Mouse (Mus musculus) midbrain, embryonic 12.5 days (tissue): ENCODE results near the gene Efna3. TPM values are rescaled to one million over a fixed set of nuclear protein-coding genes. Genes with fewer than 3 reads are reported as not detected.

Experiments used
- ATAC-seq: fragments of 200-750 bp; cut with Nextera tagmentation; 2 replicates; pipeline ENCODE4 v1.8.0; 2017; ENCODE audit warnings: low read depth, moderate TSS enrichment, moderate library complexity; ENCODE audit not compliant: low FRiP score
- H3K27ac ChIP-seq: fragments of 300-500 bp; sonication (generic); replicated peaks from 2 replicates; pipeline ENCODE4 v1.5.1; 2016; ENCODE audit warnings: mild to moderate bottlenecking
- H3K27me3 ChIP-seq: fragments of 300-500 bp; sonication (generic); 2 replicates; pipeline ENCODE4 v1.6.1; 2016; ENCODE audit warnings: mild to moderate bottlenecking
- H3K36me3 ChIP-seq: fragments of 300-500 bp; sonication (generic); 2 replicates; pipeline ENCODE4 v1.6.1; 2016
- H3K4me1 ChIP-seq: fragments of 300-500 bp; sonication (generic); 2 replicates; pipeline ENCODE4 v1.6.1; 2016
- H3K4me2 ChIP-seq: fragments of 300-500 bp; sonication (generic); replicated peaks from 2 replicates; pipeline ENCODE4 v1.6.1; 2016; ENCODE audit warnings: mild to moderate bottlenecking, moderate library complexity
- H3K4me3 ChIP-seq: fragments of 300-500 bp; sonication (generic); 2 replicates; pipeline ENCODE4 v1.5.1; 2016; ENCODE audit warnings: mild to moderate bottlenecking
- H3K9ac ChIP-seq: fragments of 300-500 bp; sonication (generic); replicated peaks from 2 replicates; pipeline ENCODE4 v1.6.1; 2016; ENCODE audit warnings: mild to moderate bottlenecking, moderate library complexity
- H3K9me3 ChIP-seq: fragments of 300-500 bp; sonication (generic); 2 replicates; pipeline ENCODE4 v1.6.1; 2016; ENCODE audit warnings: mild to moderate bottlenecking
- WGBS: fragments of 180-500 bp; shearing (Covaris S2); methylation state at CpG from one replicate; pipeline ENCODE4 v1.1.7; 2016; 5-methylcytosine and 5-hydroxymethylcytosine counted together
- polyA plus RNA-seq: library from polyadenylated mRNA; unstranded; fragments of >200 nt; fragmentation: Nextera tagmentation; extraction: Ambion mirVana; gene quantifications from 2 replicates; pipeline ENCODE4 v1.2.1, GENCODE M21; 2016

The Efna3 gene
- polyA plus RNA-seq, 1 experiment from 2014 or later: 11.1 TPM

DNA sequence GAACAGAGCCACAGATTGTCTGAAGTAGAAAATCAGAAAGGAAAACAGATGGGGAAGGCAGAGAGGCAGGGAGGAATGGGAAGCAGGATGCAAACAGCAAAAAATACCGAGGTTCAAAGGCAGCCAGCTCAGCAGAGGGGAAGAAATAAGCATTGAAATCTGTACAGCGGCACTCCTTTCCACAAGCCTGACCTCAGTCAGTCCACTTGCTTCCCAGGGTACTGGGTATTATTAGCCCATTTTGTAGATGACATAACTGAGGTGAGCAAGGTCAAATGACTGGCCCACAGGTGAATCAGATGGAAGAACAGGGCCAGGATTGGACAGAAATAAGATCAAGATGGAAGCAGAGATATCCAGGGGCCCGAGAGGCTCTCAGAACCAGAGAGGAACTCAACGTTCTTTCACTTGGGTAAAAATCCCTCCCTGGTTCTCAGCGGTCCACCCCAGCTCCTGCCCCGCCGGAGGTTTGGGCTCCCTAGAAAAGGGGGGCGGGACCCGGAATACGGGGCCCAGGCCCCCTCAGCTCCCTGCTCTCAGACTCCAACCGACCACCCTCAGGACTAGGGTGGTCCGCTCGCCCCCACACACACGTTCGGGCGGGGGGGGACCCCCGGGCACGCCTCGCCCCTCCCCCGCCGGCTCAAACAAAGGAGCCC is 14.4 kb upstream of the Efna3 start:
- Histone ChIP-seq H3K4me2 (peak overlapping the region; percentile 74), H3K27ac (peak overlapping the region; percentile 84), H3K27me3 (peaks cover 41% of the 10 kb centered on the region), H3K36me3 (peaks cover 18% of the 10 kb centered on the region), H3K9me3 (no peaks in the 10 kb centered on the region), H3K9ac (peak overlapping the region; percentile 83), H3K4me1 (peaks cover 61% of the 10 kb centered on the region), H3K4me3 (peak overlapping the region; percentile 85)
- under 1% methylated on average over 21 of the region's 21 CpGs for WGBS
- no peak for ATAC-seq

DNA sequence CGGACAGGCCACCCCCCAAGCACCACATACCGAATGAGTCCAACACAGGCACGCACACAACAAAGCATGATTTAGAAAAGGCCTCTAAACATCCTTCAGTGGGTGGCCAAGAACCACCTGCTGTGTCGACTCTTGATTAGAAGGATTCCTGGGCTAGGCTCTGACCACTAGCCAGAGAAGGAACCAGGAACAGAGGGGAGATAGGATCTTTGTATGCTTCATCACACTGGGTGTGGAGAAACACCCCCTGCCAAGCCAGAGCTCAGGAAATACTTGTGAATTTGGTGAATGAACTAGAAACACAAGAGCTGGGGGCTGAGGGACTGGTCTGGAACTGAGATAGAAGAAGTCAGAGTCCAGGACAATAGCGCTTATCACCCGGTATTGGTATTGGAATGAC is 13.8 kb upstream of the Efna3 start:
- ATAC-seq: no peak
- Histone ChIP-seq H3K4me1 (peaks cover 68% of the 10 kb centered on the region), H3K27me3 (peaks cover 43% of the 10 kb centered on the region), H3K4me3 (peak overlapping the region; percentile 85), H3K4me2 (peak overlapping the region; percentile 74), H3K9ac (peak overlapping the region; percentile 83), H3K9me3 (no peaks in the 10 kb centered on the region), H3K27ac (peak overlapping the region; percentile 84), H3K36me3 (peaks cover 18% of the 10 kb centered on the region)
- 6% methylated on average over 6 of the region's 6 CpGs for WGBS

DNA sequence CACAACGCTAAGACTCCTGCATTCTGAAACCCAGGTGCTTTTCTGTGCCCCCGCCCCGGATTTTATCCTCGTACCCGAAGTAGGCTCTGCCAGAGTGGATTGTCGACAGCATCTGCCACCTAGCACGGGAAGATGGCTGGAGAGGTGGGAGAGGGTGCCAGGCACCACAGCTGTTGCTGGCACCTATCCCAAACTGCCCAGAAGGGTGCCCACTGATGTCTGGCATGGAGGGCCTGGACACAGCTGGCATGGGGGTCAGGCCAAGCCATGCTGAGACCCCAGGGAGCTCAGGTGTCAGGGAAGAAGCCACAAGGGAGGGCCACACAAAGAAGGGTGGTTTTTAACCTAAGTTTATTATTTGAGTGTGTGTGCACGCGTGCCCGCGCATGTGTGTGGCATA is 10.3 kb upstream of the Efna3 start:
- Histone ChIP-seq H3K36me3 (peaks cover 18% of the 10 kb centered on the region), H3K9ac (0 out of 2 replicates have a peak overlapping the region, but pooled peaks have one; percentile 20), H3K9me3 (no peaks in the 10 kb centered on the region), H3K4me3 (no peak overlapping the region), H3K4me1 (peaks cover 63% of the 10 kb centered on the region), H3K27ac (peak overlapping the region; percentile 16), H3K4me2 (no peak overlapping the region), H3K27me3 (peaks cover 60% of the 10 kb centered on the region)
- no peak for ATAC-seq
- 61% methylated on average over 11 of the region's 11 CpGs for WGBS

DNA sequence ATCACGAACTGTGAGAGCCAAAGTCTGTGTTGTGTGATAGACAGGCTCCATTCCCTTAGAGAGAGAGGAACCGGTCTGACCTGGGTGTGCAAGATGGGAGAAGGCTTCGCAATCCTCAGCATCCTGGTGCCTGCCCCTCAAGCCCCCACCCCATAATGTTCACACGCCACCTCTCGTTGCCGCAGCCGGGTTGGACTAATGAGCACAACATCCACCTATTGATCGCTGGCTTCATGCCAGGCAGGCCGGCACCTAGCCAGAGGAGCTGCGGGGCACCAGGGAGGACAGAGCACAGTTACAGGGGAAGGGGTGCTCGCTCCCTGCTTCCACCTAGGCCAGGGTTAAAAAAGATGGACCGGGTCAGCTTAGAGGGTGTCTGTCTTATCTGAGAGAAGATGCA is 9.7 kb upstream of the Efna3 start:
- no peaks in the 10 kb centered on the region for H3K9me3 ChIP-seq
- peaks cover 62% of the 10 kb centered on the region for H3K4me1 ChIP-seq
- no peak overlapping the region for H3K4me3 ChIP-seq
- peaks cover 18% of the 10 kb centered on the region for H3K36me3 ChIP-seq
- ATAC-seq: 0 out of 2 replicates have a peak, but pooled peaks have one; percentile 14
- no peak overlapping the region for H3K4me2 ChIP-seq
- H3K9ac ChIP-seq: no peak overlapping the region
- peak overlapping the region; percentile 16; the same call in 1 of the 2 replicates for H3K27ac ChIP-seq
- peaks cover 65% of the 10 kb centered on the region for H3K27me3 ChIP-seq
- 33% methylated on average over 12 of the region's 12 CpGs for WGBS

DNA sequence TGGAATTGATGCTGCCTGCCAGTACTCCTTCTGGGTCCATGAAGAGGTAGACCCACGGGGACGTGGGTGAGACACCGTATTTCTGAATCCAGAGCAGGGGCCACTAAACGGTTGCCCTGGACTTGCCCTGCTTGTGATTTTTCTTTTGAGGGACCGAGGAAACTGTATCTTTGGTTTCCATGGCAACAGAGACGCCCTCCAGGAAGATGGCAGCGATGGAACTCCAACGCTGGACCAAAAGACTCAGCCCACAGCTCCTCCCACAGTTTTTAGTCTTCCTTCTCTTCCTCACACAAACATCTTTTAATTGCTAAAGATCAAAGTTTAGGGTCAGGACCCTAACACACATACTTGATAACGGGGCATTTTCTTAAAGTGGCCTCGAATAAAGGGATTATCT is 9.2 kb upstream of the Efna3 start:
- peaks cover 18% of the 10 kb centered on the region for H3K36me3 ChIP-seq

DNA sequence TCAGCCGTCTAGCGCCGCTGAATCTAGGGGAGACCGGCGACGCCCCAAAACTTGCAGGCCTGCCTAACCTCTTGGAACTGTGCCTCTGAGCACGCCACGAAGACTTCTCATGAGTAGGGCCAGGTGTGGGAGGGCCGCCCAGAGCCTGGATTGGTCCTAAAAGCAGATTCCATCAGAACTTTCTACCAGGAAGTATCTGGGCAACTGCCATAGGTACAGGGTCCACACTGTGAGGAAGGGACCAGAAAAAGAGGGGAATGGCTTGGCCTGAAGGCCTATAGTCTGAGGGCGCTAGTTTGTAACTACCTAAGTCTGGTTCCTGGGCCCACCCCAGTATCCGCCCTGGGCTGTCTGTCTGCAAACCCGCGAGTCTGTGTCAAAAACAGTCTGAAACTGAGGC is 8.8 kb upstream of the Efna3 start:
- peaks cover 69% of the 10 kb centered on the region for H3K27me3 ChIP-seq
- no peak overlapping the region for H3K4me2 ChIP-seq
- H3K27ac ChIP-seq: no peak overlapping the region
- no peak overlapping the region for H3K4me3 ChIP-seq
- peaks cover 18% of the 10 kb centered on the region for H3K36me3 ChIP-seq
- H3K9ac ChIP-seq: no peak overlapping the region
- ATAC-seq: no peak
- H3K4me1 ChIP-seq: peaks cover 52% of the 10 kb centered on the region
- 64% methylated on average over 13 of the region's 13 CpGs for whole genome bisulfite sequencing
- no peaks in the 10 kb centered on the region for H3K9me3 ChIP-seq

More for the DNA sequence above, 9.2 kb upstream of the Efna3 start:
- H3K4me3 ChIP-seq: no peak overlapping the region
- H3K4me2 ChIP-seq: no peak overlapping the region
- H3K9me3 ChIP-seq: no peaks in the 10 kb centered on the region
- peaks cover 57% of the 10 kb centered on the region for H3K4me1 ChIP-seq
- no peak for ATAC-seq
- H3K9ac ChIP-seq: no peak overlapping the region
- 25% methylated on average over 10 of the region's 10 CpGs for WGBS
- peak overlapping the region; percentile 16; the same call in 1 of the 2 replicates for H3K27ac ChIP-seq
- H3K27me3 ChIP-seq: peaks cover 69% of the 10 kb centered on the region

DNA sequence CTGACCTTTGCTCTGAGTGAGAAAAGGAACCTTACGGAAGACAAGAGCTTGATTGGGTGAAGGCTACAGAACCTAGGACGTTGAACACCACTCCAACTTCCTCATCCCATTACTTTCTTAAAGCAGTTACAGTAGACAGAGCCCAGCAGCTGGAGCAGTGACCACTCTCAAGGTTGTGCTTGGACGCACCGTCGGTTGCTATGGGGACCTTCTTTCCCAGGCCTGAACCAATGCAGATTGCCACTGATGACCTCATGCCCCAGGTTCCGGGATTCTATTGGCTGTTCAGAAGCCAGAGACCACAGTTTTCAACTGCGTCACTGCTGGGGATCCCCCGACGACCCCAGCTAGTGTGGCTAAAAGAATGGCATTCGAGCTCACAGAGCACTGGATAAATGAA is 8.2 kb upstream of the Efna3 start:
- Histone ChIP-seq H3K4me1 (peaks cover 46% of the 10 kb centered on the region), H3K9me3 (no peaks in the 10 kb centered on the region), H3K4me2 (no peak overlapping the region), H3K36me3 (peaks cover 18% of the 10 kb centered on the region), H3K9ac (no peak overlapping the region), H3K4me3 (no peak overlapping the region), H3K27ac (no peak overlapping the region), H3K27me3 (peaks cover 73% of the 10 kb centered on the region)
- 16% methylated on average over 10 of the region's 10 CpGs for WGBS
- 0 out of 2 replicates have a peak, but pooled peaks have one; percentile 16 for ATAC-seq

DNA sequence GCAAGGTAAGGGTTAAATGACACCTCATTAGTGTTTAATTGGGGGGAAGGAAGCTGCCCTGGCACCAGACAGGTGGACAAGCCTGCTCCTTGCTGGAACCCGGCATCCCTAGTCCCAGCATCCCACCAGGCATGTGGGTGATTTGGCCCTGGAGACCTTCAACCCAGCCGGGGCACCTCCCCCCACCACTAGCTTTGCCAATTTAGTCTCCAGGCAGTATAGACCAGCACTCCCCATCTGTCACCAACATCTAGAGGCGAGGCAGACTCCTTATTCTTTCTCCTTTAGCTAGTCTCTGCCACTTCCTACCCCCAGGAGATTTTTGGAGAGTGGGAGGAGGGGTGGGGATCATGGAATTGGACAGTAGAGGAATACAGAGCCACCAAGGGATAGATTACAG is 7.6 kb upstream of the Efna3 start:
- Histone ChIP-seq H3K36me3 (peaks cover 18% of the 10 kb centered on the region), H3K27ac (no peak overlapping the region), H3K27me3 (peaks cover 71% of the 10 kb centered on the region), H3K4me2 (no peak overlapping the region), H3K4me1 (peaks cover 41% of the 10 kb centered on the region), H3K4me3 (no peak overlapping the region), H3K9ac (no peak overlapping the region), H3K9me3 (no peaks in the 10 kb centered on the region)
- ATAC-seq: no peak
- 66% methylated on average over 3 of the region's 3 CpGs for WGBS

DNA sequence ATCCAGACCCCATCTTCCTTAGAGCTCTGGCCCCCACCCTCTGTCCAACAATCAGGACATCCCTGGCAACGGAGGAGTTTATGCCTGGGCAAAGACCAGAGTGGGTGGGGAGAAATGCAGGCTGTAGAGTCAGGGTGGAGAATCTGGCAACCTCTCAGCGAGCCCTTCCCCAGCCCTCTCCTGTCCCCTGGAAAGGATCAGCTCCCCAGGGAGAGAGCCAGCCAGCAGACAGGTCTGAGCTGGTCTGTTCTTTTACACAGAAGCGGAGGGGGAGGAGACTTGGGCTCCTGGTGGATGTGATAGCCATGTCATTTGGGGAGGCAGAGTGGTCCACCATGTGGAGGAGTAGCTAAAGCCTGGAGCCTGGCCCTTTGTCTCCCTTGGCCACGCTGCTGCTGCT is 5.9 kb upstream of the Efna3 start:
- ATAC-seq: no peak
- Histone ChIP-seq H3K4me1 (peaks cover 39% of the 10 kb centered on the region), H3K4me3 (no peak overlapping the region), H3K36me3 (peaks cover 6% of the 10 kb centered on the region), H3K9ac (no peak overlapping the region), H3K4me2 (no peak overlapping the region), H3K9me3 (no peaks in the 10 kb centered on the region), H3K27ac (no peak overlapping the region), H3K27me3 (peaks cover 61% of the 10 kb centered on the region)
- 10% methylated on average over 4 of the region's 4 CpGs for WGBS

DNA sequence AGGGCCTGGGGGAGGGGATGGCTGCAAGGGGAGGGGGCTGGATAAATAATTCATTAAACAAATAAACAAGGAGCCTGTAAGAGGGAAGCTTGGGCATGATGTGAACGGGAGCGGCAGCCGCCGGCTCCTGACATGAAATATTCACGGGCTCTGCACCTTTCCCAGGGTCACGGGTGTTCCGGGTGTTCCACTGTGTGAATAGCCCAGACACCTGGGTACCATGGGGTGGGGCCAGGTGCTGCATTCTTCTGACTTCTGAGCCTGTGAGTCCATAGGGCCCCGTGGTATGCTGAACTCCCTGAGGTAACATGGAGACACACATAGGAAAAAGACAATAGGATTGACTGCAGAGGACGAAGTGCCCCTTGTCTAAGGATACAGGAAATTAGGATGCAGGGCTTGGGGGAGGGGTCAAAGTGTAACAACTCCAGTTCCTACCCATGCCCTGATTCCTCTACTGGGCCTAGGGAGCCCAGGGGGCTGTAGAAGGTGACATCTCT is 4.7 kb upstream of the Efna3 start:
- Histone ChIP-seq H3K9me3 (no peaks in the 10 kb centered on the region), H3K9ac (no peak overlapping the region), H3K27ac (peak overlapping the region; percentile 43), H3K4me3 (no peak overlapping the region), H3K4me1 (peaks cover 37% of the 10 kb centered on the region), H3K27me3 (peaks cover 62% of the 10 kb centered on the region), H3K4me2 (no peak overlapping the region), H3K36me3 (no peaks in the 10 kb centered on the region)
- no peak for ATAC-seq
- WGBS: 58% methylated on average over 9 of the region's 9 CpGs

DNA sequence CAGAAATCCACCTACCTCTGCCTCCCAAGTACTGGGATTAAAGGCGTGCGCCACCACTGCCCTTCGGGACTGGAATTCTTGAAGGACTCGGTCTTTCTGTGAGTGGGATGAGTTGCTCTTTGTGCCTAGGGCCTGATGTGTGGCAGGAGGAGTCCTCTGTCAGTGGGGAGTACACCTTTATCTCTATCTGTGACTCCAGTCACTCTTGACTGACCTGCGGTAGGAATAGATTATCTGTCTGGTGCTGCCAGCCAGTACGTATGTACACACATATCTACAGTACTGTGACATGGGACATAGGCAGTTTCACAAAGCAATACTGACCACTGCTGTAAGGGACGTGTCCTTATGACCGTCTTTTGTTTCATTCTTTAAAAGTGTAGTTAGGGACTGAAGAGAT is 3.1 kb upstream of the Efna3 start:
- H3K9ac ChIP-seq: no peak overlapping the region
- no peak for ATAC-seq
- no peak overlapping the region for H3K4me3 ChIP-seq
- no peaks in the 10 kb centered on the region for H3K36me3 ChIP-seq
- no peaks in the 10 kb centered on the region for H3K9me3 ChIP-seq
- peaks cover 71% of the 10 kb centered on the region for H3K27me3 ChIP-seq
- H3K4me1 ChIP-seq: peaks cover 37% of the 10 kb centered on the region
- H3K27ac ChIP-seq: no peak overlapping the region
- WGBS: 90% methylated on average over 8 of the region's 8 CpGs
- no peak overlapping the region for H3K4me2 ChIP-seq

DNA sequence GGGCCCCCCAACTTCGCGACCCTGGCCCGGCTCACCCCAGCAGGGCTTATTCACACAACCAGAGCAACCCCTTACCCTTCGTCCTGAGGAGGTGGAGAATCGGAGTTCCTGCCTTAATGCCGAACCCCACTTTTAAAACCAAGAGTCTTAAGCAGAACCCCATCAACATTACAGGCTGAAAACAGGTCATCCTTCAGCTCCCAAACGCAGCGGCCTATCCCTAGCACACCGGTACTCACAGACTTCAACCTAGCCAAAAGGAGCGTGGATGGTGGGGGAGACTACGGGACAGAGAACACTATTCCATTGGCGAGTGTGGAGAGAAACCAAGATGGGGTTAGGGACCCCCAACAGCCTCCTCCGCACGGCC is 649 bp downstream of the Efna3 start:
- WGBS: 2% methylated on average over 14 of the region's 14 CpGs
- Histone ChIP-seq H3K4me2 (peak overlapping the region; percentile 93), H3K9me3 (no peaks in the 10 kb centered on the region), H3K4me3 (peak overlapping the region; percentile 69), H3K4me1 (peaks cover 50% of the 10 kb centered on the region), H3K9ac (peak overlapping the region; percentile 58), H3K27ac (peak overlapping the region; percentile 72), H3K36me3 (no peaks in the 10 kb centered on the region), H3K27me3 (peaks cover 79% of the 10 kb centered on the region)
- ATAC-seq: no peak
